Mouse (Mus musculus): ENCODE measurements around the gene Pcbp1.
"Not testable (repeated sequence)": the region's sequence is repeated elsewhere in the genome, so short reads cannot be mapped to it uniquely, and the experiment has no call there.

The Pcbp1 gene

DNA sequence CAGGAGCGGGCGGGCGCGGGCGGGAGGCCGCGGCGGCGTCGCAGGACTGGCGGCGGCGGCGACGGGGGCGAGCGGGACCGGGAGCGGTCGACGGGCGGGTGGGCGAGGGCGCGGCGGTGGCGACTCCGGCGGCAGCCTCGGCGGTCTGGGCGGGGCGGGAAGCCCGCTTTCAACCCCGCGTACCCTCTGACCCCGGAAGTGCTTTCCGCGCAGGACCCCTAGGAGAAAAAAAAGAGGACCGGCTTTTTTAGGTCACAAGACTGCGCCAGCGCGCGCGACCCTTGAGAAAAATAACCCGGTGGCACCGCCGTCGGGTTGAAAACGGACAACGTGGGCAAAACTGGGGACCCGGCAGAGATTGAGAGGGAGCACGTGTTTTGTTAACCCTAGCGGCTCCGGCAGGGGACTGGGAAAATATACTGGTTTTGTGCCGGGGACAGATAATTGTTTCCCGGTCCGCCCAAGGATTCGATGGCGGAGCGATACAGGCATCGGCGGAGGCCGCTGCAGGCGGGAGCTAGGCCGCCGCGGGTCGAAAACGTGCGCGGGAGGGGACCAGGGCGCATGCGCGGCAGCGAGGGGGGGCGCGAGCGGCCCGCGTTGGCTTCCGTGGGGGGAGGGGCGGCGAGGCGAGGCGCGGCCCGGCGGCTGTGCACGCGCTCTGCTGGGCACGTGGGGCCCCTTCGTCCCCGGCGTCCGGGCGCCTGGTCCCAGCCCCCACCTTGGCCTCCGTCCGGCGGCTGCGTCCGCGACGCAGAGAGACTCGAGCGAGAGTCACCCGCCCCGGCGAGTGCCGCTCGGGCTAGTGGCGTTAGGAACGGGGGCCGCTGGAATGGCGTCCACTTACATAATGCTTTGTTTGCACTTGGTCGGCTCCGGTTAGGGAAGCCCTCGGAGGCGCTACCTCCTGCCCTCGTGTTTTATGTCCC, at the start of gene Pcbp1:
Gene Pcbp1, minus strand, starts transcription at position 290 of the 929 bp plus-strand sequence.
- DNase-seq, result peak; percentile 91 to 94

DNA sequence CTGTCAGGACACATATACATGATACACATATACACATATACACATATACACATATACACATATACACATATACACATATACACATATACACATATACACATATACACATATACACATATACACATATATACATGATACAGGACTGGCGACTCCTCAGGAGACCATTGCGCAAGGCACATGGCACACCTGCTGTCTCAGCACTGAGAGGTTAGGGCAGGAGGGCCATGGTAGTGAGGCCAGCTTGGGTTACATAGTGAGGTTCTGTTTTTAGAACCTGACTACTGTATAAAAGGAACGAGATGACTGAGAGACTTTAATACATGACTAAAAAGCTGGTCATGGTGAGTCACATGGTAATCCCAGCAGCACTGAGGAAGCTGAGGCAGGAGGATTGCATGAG, 48.4 kb upstream of the Pcbp1 start:
- DNase-seq, result no peak

DNA sequence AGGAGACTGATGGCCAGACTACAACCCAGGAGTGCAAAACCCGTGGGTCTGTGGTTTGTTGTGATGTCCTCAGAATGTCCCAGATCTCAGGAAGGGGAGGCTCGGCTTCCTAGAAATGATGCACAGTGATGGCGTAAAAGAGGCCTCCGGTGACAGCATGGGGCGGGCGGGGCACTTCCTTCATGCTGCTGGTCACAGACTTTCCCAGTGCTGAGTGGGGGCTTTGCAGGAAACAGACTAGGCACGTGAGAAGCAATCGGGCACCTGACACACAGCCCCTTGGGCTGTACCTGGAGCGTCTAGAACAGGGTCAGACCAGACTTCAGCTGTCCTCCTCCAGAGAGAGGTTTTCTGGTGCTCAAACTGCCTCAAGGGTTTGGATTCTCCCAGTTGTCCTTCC, 44.7 kb upstream of the Pcbp1 start:
- DNase-seq, result peak in 1 of 2 experiments; percentile 27

DNA sequence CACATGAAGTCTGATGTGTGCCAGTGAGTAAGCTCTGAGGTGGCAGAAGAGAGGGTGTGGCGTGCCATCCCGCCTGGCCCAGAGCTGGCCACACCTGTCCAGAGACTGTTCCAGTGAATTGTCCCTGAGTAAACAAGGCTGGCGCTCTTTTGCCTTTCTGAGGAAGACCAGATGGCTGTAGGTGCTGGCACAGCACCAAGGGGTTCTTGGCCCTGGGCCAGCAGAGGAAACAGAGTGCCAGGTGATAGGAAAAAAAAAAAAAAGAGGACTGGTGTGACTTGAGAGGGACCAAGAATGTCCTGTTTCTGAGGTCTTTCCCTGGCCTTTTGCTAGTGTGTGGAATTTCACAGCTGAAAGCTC, 43.3 kb upstream of the Pcbp1 start:
- DNase-seq, result peak in 1 of 2 experiments; percentile 35

DNA sequence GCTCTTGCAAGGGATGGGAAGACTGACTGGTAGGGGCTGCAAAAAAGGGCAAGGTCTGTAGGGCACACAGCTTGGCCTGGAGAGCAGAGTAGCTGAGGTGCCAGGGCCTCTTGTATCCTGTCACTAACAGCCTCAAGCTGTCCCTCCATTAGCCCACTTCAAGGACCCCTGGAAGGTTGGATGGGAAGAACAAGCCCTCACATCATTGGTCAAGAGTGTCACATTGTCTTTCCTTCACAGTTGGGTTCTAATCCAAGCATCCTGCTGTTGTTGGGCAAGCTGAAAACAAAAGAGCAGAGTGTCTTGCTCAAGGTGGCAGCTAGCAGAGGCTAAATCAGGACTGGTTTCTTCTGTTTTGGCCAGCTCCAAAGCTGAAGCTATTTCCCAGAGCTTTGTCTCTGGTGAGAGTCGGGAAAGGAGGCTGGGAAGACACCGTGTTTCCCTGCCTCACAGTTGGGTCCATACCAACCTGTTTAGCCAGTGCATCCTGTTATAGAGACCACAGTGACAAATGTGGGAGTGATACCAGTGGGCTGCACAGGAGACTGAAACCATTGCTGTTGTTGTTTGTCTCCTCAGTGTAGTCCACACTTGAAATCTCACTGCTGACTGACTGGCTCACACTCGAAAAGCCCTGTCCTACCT, 42.8 kb upstream of the Pcbp1 start:
- no peak for DNase-seq

DNA sequence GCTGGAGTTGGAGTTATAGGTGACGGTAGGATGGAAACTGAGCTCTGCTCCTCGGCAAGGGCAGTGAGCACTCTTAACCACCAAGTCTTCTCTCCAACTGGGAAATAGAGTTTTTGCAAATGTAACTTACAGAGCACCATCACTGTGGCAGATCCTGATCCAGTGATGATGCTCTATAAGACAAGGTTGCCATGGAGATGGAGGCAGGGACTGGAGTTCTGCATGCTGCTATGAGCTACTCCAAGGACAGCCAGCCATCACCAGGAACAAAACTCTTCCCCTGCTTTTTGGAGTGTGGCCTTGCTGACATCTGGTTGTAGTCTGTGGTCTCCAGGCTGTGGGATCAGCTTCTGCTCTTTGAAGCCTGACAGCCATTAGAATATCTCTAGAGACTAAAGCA, 39.7 kb upstream of the Pcbp1 start:
- DNase-seq, result no peak

DNA sequence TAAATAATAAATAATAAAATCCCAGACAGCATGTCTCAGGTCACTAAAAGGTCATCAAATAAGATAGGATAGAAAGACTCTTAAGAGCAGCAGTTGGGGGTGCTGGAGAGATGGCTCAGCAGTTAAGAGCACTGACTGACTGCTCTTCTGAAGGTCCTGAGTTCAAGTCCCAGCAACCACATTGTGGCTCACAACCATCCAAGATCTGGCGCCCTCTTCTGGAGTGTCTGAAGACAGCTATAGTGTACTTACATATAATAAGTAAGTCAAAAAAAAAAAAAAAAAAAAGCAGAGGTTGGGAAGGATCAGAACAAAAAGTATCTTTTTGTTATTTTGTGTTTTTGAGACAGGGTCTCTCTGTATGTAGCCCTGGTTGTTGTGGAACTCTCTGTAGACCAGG, 31.1 kb upstream of the Pcbp1 start:
- DNase-seq, result not testable (repeated sequence)

DNA sequence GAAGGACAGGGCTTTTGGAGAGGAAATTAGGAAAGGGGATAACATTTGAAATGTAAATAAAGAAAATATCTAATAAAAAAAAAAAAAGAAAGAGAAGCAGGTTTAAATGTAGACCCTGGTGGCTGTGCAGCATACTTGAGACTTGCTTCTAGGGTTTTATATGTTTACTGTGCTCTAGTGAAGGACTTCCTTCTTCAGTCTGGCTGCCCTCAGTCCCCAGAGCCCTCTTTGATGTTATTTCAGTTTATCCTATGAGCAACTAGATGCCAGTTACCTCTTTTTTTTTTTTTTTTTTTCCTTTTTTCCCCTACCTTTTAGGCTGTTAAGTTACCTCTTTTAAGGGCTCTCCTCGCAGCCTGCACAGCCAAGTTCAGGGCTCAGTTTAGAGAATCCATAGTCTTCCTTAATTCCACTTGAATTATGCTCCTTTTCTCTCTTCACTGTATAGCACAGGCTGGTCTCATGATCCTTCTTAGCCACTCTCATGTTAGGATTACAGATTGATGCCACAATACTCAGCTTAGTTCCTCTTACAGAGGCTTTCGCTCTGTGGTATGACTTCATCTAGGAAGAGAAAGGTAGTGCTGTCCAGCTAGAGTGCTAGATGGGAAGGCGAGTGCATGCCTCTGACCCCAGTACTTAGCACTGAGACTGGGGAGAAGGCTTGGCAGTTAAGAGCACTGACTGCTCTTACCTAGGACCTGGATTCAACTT, 30.4 kb upstream of the Pcbp1 start:
- DNase-seq, result no peak

DNA sequence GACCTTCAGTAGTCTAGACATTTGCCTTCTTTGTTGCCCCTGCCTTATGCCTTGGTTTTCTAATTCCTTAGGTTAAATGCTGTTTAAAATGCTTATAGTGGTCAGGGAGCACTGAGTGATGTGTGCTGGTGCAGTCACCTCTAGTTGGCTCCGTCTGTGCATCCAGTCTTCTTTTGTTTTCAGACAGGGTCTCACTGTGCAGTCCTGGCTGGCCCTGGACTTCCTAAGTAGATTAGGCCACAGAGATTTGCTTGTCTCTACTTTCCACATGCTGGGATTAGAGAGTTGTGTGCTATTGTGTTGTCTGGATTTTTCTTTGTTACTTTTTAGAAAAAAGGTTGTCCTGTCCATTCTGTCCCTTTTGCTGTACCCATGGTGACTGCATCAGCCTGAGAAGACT, 24.5 kb upstream of the Pcbp1 start:
- DNase-seq, result no peak

DNA sequence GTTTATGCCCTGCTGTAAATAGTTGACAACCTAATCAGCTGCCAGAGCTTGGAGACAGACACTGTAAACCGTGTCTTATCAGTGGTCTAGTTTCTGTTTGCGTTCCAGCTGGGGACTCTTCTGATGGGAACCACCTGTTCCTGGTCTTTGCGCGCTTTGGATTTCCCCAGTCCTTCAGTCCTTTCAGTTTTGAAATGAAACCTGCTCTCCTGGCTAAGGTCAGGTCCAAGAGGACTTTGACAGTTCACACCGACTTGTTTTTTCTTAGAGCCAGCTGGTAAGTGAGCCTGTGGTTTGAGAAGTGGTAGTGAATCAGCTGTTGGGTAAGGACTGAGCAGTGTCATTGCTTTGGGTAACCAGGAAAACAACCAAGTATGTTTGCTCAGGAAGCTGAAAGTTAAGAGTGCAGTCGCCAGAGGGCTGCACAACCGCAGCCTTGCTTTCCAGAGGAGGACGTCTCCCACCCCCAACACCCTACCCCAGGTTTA, 21.8 kb upstream of the Pcbp1 start:
- DNase-seq, result peak; percentile 40 to 49

DNA sequence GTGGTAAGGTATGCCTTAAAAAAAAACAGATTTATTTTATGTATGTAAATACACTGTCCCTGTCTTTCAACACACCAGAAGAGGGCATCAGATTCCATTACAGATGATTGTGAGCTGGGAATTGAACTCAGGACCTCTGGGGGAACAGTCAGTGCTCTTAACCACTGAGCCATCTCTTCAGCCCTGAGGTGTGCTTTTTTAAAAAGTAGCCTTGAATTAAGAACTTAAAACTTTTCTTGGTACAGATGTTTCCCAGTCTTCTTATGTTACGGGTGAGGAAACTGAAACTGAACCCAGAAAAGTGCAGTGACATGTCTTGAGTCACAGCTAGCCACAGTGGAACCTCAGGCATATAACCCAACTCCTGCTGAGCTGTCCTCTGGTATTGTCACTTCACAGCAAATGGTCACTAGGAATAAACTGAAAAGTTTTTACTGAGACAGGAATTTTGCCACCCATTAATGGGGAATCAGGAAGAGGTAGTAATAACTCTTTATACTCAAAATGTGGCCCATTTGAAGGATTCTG, 21.2 kb upstream of the Pcbp1 start:
- DNase-seq, result no peak

DNA sequence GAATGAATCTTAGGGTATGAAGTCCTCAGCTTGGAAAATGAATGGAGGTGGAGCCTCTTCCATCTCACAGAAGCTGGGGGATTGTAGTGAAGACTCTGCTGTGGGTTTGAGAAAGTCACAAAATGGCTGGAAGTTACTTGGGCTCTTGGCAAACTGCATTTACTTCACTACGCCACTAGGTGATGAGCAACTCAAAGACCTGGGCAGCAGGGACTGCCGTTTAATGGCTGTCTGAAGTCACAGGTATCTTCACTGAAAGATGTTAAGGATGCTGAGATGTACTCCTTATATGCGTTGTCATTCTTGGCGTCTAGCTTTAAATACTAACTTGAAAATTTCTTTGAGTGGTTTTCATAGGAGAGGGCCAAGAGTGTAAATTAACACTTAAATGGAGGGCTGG, 19.1 kb upstream of the Pcbp1 start:
- DNase-seq, result peak; percentile 26 to 35

DNA sequence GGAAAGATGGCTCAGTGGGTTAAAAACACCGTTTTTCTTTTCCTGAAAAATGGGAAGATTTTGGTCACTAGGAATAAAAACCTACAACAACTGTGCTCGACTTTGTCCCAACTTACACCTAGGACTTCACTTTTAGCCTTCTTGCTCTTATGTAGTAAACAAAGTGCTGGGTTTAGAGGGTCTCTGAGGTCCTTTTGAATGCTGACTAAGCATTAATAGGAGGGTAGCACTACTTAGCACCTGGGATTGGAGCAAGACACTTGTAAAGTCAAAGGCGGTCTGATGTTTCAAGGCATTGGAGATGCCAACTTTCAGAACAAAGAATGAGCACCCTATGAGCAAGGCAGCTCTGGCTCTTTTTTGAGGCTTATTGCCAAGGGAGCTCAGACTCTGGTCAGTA, 17.7 kb upstream of the Pcbp1 start:
- DNase-seq, result no peak

DNA sequence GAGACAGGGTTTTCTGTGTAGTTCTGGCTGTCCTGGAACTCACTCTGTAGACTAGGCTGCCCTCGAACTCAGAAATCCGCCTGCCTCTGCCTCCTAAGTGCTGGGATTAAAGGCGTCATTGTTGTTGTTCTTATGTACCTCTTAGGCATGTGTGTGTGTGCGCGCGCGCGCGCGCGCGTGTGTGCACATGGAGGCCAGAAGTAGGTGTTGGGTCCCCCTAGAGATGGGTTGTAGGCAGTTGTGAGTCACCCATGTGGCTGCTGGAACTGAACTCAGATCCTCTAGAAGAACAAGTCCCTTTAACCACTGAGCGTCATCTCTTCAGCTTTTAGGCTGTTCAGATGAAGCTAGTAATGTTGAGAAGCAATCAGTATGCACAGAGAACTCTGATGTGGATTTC, 16.9 kb upstream of the Pcbp1 start:
- no peak for DNase-seq

DNA sequence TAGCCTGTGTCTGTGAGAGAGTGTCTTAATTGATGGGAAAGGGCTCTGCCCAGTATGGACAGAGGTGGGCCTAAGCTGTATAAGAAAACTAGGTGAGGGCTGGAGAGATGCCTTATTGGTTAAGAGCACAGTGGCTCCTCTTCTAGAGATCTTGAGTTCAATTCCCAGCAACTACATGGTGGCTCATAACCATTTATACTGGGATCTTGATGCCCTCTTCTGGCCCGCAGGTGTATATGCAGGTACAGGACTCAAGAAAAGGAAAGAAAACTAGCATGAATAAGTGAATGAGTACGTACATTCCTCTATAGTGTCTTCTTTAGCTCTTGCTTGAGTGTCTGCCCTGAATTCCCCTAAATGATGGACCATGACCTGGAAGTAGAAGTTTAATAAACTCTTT, 15.5 kb upstream of the Pcbp1 start:
- no peak for DNase-seq

DNA sequence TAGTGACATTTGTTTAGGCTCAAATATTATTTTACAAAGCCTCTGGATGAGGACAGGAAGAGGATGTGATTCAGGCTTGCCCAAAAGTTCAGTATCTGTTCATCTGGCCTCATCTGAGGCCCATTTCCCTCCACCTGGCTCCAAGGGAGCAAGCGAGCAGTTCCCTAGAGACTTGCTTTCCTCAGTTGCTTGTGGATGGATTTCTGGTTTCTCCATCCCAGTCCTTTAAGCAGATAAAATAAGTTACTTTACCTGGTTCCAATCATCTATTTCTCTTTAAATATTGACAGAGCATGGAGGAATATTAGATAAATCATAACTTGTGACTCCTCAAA, 2.3 kb upstream of the Pcbp1 start:
- no peak for DNase-seq

DNA sequence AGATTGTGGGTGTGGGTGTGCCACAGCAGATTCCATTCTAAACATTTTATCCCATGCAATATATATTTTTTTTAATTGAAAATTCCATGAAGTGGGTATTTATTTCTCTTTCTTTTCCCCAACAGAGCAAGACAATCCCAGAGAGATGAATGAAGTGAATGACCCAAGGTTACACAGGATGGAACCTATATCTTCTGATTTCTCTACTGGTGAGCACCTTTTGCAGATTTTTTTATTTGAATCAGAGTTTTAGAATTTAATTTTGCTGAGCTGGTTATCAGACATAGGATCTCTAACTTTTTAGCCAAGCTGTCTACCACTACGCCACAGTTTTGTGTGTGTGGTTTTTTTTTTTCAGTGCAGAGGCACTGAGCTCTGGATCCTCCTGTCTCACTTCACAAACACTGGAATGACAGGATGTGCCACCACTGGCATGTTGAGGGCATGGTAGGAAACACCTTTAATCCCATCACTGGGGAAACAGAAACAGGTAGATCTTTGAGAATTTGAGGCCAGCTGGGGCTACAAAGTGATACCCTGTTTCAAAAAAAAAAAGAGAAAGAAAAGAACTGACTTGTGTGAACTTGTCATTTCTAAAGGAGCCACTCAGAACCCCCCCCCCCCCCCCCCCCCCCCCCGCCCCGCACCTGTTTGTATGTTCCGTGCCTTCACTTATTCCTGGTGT, 1.8 kb upstream of the Pcbp1 start:
- no peak for DNase-seq

DNA sequence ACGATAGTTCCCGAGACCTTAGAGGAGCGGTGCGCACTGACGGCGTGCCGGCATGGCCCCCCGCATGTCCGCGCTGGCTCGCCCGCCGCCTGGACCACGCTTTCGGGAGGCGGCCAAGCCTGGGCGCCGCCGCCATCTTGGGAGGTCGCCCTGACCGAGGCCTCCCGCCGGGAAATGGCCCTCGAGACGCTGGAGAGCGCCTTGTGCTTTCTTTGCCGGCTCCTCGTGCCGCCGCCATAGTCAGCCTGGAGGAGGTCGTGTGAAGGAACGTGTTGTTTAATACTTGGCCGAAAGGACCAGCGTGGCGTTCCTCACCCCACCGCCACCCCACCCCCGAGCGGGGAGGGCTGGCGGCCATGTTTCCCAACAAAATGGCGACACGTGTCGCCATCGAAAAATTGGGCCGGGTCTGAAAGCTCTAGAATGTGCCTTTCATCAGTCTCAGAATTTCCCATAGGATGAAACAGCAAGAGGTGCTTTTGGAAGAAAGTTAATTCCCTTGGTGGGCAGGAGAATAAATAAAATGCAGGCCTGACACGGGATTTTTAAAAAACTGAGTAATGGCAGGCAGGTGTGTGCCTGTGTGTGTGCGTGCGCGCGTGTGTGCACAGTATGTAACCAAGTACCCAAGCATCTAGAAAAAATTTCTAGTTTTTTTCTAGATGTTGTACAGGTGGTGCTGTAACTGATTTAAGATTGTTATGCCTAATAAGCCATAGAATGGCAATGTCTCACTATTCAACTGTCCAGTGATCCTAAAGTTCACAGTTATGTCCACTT, 1.0 kb upstream of the Pcbp1 start:
- DNase-seq, result no peak

DNA sequence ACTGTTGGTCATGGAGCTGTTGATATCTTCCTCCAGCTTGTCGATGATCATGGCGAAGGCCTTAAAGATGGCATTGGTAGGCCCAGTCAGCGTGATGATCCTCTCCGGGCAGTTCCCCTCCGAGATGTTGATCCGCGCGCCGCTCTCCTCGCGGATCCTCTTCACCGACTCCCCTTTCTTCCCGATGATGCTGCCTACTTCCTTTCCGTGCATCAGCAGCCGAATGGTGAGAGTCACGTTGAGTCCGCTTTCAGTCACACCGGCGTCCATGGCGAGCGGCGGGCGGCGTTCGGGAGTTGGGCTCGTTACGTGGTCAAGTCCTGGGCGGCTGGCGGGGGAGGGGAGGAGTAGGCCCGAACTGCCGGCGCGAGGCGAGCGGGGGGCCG, 482 bp downstream of the Pcbp1 start:
- DNase-seq, result peak; percentile 69 to 71

DNA sequence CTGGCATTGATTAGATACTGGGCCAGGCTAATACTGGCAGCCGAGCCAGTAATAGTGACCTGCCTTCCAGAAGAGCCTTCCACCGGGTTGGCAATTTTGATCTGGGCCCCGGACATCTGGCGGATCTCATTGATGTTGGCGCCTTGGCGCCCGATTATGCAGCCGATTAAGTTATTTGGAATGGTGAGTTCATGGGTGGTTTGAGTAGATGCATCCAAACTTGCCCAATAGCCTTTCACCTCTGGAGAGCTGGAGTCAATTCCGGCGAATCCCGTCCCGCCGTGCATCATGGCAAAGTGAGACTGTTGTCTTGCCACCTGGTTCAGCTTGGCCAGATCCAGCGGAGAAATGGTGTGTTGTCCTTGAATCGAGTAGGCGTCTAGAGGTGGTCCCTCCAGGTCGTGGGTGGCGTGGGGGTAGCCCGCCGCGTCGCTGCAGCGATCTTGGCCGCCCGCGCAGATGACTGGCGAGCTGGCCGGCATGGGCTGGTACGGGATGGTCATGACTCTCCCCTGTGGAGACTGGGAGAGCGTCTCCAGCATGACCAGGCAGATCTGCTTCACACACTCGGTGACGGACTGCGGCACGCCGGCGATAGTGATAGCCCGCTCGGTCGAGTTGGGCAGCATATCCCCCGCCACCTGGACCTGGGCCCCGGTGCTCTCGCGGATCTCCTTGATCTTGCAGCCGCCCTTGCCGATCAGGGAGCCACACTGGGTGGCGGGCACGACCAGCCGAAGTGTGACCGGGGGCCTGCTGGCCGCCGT, 1.1 kb downstream of the Pcbp1 start:
- peak in 1 of 2 experiments; percentile 47 for DNase-seq

DNA sequence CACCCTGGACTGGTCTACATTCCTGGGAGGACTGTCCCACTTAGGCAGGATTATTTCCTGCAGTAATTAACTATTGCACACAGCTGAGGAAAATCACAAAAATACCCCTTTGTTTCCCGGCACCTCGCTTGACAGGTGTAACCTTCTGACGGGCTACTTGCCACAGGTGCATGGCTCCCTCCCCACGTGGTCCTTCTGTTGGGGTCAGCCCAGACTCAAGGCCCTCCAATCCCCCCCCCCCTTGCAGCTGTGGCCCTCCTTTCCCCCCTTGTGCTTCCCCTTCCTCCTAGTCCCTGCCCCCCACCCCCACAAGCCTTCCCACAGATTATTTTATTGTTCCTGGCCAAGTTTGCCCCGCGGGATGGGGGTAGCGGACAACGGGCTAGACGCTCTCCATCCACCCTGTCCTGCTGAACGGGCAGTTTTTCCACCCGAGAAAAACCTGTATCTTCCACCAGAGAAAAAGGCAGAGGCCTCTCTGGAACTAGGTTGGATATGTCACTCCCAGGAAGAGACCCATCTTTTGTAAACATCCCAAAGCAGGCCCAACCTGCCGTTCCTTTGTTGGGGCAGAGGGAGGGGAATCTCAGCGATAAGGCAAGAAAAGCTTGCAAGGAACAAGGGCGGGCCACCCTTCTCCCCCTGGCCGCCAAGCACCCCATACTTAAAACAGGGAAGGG, 2.2 kb downstream of the Pcbp1 start:
- DNase-seq, result no peak
